Mouse (Mus musculus) spleen, adult 18-20 months (tissue): ENCODE results near the gene Bricd5.
A peak's percentile ranks its signal among the peaks of the same experiment; 100 is the strongest.
"Not testable (repeated sequence)": the region's sequence is repeated elsewhere in the genome, so short reads cannot be mapped to it uniquely, and the experiment has no call there.

Experiments
- DNase-seq, 2 experiments: peaks; one replicate each; pipeline ENCODE4 v3.0.0; 2022; ENCODE audit warnings: mixed read lengths in 2 of 2

Bricd5 gene

DNA sequence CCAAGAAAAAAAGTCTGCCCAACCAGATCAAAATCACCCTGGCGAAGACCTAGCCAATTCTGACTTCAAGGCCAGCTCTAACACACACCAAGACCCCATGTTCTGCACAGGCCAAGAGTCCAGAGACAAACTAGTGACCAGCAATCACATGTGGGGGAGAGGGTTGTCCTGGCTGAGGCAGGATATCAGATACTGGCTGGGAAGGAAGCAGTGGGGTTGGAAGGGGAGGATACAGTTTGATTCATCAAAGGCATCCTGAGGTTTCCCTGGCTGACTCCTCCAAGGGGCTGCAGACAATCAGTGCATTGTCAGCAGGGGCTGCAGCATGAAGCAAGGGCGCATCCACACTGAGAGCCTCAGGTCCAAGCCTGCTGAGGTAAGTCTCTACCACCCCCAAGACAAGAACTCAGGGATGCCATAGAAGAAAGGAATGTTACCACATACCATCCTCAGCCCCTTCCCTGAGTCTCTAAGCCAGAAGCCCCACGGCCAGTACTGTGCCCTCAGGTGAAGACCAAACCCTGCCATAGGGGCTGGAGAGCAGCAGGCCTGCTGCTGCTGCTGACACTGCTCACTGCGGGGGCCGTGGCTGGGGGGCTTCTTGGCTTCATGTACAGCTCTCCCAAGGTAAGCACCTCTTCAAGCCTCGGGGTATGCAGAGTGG, at the start of gene Bricd5:
Gene Bricd5, plus strand, starts transcription at position 273 of the 664 bp plus-strand sequence.
- DNase-seq: no peak

DNA sequence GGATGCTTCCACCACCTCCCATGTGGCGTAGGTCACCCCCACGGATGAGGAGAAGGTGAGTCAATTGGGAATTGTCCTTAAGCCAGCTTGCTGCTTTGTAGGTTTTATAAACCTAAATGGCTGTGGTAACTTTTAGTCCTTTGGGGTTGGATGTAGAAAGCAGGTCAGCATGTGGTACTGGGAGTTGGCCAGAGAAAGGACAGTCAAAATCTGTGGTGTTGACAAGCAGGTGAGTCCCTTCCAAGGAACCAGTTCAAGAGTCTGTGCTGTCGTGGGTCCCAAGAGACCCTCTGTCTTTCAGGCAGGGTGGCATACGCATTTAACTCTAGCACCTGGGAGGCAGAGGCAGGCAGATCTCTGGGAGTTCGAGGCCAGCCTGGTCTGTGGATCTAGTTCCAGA, 49.2 kb upstream of the Bricd5 start:
- no peak for DNase-seq

- not testable (repeated sequence) for DNase-seq
Measured at GRCm38 (mm10) chr17:24425326-24425725, 48.4 kb upstream of the Bricd5 start.

GRCm38 (mm10) chr17:24425905-24426304, 47.8 kb upstream of the Bricd5 start:
- DNase-seq: no peak

GRCm38 (mm10) chr17:24426471-24427169, 47.1 kb upstream of the Bricd5 start, which contains the start of gene Eci1:
Eci1 (plus strand) TSS chr17:24426641.
- DNase-seq: peak; percentile 85 to 90

DNA sequence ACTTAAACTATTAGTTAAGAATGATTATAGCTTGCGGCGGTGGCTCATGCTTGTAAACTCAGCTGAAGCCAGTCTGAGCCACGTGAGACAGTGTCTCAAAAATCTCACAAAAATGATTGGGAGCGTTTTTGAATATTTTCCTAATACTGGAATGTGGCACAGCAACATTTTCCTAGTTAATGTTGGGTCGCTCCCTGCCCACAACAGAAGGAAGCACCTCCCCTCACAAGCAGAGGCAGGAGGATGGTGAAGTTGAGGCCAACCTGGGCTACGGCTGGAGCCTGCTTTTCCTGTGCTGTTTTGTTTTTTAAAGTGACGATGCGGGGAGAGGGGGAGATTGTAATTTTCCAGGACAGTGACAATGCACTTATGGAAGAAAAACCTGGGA, 46.5 kb upstream of the Bricd5 start:
- no peak for DNase-seq

DNA sequence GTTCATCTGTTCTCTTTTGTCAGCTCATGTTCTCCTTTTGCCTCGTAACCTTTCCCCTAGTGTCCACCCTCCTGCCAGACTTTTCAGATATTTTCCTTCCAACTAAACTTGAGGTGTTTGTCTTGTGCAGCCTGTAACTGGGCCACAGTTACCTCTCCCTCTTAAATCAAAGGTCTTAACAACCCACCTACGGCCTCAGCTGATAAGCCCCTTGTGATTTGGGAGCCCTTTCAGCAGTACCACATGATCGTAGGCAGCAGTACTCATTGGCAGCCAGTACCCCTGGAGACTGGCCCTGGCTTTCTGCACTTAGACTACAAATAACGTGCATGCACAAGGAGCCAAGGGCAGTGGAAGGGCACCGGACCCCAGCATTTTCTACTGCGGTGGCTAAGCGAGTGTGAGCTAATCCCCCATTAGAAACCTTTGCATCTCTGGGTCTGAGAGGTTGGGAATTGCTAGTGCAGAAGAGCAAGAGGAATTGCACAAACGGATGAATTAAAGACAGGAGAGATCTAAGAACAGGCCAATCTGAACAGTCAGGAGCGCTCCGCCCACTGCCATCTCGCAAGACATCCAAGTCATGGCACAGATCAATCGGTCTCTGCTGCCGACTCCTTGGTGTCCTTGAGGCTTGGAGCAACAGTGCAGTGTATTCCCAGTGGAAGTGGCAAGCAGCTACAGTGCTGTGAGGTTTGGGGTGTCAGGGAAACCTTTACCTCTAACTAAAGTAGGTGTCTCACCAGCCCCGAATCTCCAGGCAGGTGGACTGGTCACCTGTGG, 44.3 kb upstream of the Bricd5 start:
- no peak for DNase-seq

GRCm38 (mm10) chr17:24437016-24437415, 36.7 kb upstream of the Bricd5 start:
- DNase-seq: peak in 1 of 2 experiments; percentile 31

- no peak for DNase-seq
Measured at GRCm38 (mm10) chr17:24440377-24440776, 33.3 kb upstream of the Bricd5 start.

GRCm38 (mm10) chr17:24441148-24441547, 32.5 kb upstream of the Bricd5 start:
- DNase-seq: no peak

DNA sequence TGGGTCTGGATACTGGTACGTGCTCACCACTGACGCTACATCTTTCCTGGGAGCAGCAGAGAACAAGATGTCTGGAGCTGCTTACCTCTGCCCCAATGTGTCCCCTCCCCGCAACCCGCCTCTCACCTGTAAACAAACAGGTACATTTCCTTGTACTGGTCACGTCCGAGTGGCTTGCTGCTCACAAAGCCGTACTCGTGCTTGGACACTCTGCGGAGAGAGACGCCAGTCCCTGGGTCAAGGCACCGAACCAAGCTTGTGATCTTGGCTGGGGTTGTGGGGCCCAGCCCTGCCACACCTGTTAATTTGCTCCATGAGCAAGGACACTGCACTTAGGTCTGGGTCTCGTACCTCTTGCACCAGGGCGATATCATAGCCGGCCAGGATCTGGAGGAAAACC, 31.6 kb upstream of the Bricd5 start:
- no peak for DNase-seq

GRCm38 (mm10) chr17:24442632-24443155, 31.0 kb upstream of the Bricd5 start, which contains the start of gene Dnase1l2:
Dnase1l2 (minus strand) TSS chr17:24443105.
- DNase-seq: no peak

DNA sequence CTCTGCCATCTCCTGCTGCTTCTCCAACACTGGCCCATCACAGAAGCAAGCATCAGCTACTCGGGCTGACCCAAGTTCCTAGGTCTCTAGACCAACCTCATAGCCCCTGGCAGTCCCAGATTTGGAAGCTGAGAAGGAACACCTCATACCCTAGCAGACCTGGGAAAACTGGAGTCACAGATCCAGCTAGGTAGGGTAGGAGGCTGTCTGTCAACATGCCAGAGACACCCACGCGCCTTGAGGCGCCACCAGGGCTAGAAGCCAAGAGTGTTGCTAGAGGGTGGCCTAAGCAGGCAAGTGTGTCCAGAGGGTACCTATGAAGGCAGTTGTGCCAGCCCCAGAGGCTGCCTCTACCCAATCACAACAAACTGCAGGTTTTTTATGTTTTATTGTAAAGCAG, 30.3 kb upstream of the Bricd5 start:
- no peak for DNase-seq

GRCm38 (mm10) chr17:24446590-24446989, 27.1 kb upstream of the Bricd5 start:
- DNase-seq: no peak

DNA sequence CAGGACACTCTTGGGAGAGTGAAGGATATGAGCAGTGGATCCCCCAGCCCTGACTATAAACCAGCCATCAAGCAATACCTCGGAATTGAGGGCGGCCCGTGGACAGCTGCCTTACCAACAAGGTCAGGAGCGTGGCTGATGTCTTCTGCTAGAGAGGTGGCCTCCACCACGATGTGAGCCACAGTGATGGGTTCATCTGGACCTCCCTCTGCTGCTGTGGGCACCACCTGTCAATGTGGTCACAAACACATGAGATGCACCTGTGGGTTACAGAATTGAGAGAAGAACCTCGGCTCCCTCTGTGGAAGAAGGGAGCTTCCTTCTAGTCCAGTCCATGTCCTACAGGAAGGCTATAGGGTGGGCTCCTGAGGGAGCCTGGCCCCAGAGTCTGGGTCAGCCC, 24.2 kb upstream of the Bricd5 start:
- no peak for DNase-seq

DNA sequence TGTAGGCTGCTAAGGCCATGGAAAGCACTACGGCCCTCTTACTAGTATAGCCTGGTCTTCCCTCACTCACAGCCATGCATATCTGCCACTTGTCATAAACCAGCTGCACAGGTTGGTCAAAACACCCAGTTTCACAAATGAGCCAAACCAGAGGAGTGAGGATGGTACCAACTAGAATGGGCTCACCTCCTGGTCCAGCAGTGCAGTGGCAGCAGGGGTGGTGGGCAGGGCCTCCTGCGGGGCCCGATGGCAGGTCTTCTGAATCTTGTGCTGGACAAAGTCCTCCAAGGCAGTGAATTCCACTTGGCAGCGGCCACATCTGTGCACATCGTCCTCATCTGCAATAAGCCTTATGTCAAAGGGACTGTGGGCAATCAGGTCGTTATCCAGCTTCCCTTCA, 22.5 kb upstream of the Bricd5 start:
- DNase-seq: no peak

GRCm38 (mm10) chr17:24453372-24453771, 20.3 kb upstream of the Bricd5 start:
- no peak for DNase-seq

- no peak for DNase-seq
Measured at GRCm38 (mm10) chr17:24454218-24454755, 19.4 kb upstream of the Bricd5 start.

DNA sequence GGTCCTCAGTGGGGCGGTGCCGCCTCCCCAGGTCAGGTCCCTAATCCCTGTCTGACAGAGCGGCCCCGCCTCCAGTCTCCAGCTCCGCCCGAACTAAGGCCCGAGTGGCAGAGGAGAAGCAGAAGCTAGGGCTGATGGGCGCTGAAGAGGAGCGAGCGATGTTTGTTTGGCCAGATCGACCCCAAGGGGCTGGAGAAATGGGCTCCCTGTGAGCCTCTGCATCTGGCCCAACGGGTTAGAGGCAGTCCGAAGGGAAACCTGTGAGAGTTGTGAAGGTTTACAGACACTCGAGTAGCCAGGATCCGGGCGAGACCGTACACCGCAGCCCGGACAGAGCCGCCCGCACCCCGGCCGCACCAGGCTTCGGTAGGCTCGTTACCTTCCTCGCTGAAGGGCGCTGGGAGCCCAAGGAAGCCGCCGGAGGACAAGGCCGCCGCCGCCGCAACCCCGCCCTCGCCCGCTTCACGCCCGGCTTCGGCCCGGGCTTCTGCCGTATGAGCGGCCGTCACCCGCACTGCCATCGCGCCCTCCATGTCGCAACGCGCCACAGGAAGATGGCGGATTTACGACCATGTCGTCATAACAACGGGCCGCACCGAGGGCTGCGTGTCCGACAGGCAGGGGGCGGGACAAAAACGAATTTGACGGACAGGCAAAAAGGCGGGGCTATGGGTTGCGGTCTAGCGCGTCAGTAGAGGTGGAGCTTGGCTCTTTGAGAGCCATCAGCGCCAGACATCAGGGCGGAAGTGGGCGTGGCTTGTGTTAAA, 18.7 kb upstream of the Bricd5 start:
- peak; percentile 99 to 100 for DNase-seq

GRCm38 (mm10) chr17:24455523-24456206, 18.0 kb upstream of the Bricd5 start:
- DNase-seq: not testable (repeated sequence)

DNA sequence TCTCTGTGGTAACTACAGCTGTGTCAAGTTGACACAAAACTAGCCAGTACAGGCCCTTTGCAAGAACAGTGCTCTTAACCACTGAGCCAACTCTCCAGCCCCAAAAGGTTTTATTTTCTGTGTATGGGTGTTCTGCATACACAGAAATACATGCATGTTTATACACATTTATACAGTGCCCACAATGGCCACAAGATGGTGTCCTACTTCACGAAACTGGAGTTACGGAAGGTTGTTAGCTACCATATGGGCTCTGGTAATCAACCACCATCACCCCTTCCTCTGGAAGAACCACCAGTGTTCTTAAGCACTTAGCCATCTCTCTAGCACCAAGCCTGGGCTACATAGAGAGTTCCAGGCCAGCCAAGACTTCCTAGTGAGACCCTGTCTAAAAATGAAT, 12.1 kb upstream of the Bricd5 start:
- no peak for DNase-seq

- DNase-seq: no peak
Measured at GRCm38 (mm10) chr17:24462932-24463331, 10.8 kb upstream of the Bricd5 start.
